Mouse (Mus musculus): ENCODE results near the gene Olfr322.

- no peak for TF ChIP-seq CTCF (IDR thresholded peaks at IDR 0.05; ENCODE audit: low read depth, low read length)
- no peak for TF ChIP-seq EP300 (IDR thresholded peaks at IDR 0.05; ENCODE audit: insufficient read depth, low read depth, low read length)
- no peak for TF ChIP-seq POLR2A (IDR thresholded peaks at IDR 0.05; ENCODE audit: insufficient read depth, low read length)
These were observed 40.2 kb upstream of the Olfr322 start for GRCm38 (mm10) chr11:58618369-58618768.

All from ES-Bruce4 (cell line).